Mouse (Mus musculus) midbrain, embryonic 16.5 days (tissue): ENCODE data around the gene Calml3. TPM values are rescaled to one million over a fixed set of nuclear protein-coding genes. Genes with fewer than 3 reads are reported as not detected.

Experiments used
- ATAC-seq: fragments of 200-750 bp; cut with Nextera tagmentation; 2 replicates; pipeline ENCODE4 v1.8.0; 2017; ENCODE audit warnings: moderate TSS enrichment
- H3K27ac ChIP-seq: fragments of 300-500 bp; sonication (generic); 2 replicates; pipeline ENCODE4 v1.5.1; 2014; ENCODE audit warnings: mild to moderate bottlenecking, low read length, mixed read lengths
- H3K27me3 ChIP-seq: fragments of 300-500 bp; sonication (generic); 2 replicates; pipeline ENCODE4 v1.6.1; 2014; ENCODE audit warnings: low read depth, low read length, mixed read lengths; ENCODE audit not compliant: control insufficient read depth, insufficient read depth
- H3K36me3 ChIP-seq: fragments of 300-500 bp; sonication (generic); 2 replicates; pipeline ENCODE4 v1.6.1; 2014; ENCODE audit warnings: mild to moderate bottlenecking, low read length, moderate library complexity, mixed read lengths; ENCODE audit not compliant: control insufficient read depth, insufficient read depth
- H3K4me1 ChIP-seq: fragments of 300-500 bp; sonication (generic); 2 replicates; pipeline ENCODE4 v1.6.1; 2014; ENCODE audit warnings: mild to moderate bottlenecking, low read length, mixed read lengths; ENCODE audit not compliant: control insufficient read depth, insufficient read depth
- H3K4me2 ChIP-seq: fragments of 300-500 bp; sonication (generic); 2 replicates; pipeline ENCODE4 v1.6.1; 2014; ENCODE audit warnings: mild to moderate bottlenecking, low read length, mixed read lengths
- H3K4me3 ChIP-seq: fragments of 300-500 bp; sonication (generic); 2 replicates; pipeline ENCODE4 v1.5.1; 2014; ENCODE audit warnings: low read depth, mild to moderate bottlenecking, low read length, moderate library complexity, mixed read lengths
- H3K9ac ChIP-seq: fragments of 300-500 bp; sonication (generic); 2 replicates; pipeline ENCODE4 v1.6.1; 2014; ENCODE audit warnings: low read depth, low read length, mixed read lengths
- H3K9me3 ChIP-seq: fragments of 300-500 bp; sonication (generic); replicated peaks from 2 replicates; pipeline ENCODE4 v1.6.1; 2014; ENCODE audit warnings: mild to moderate bottlenecking, low read length, mixed read lengths; ENCODE audit not compliant: control insufficient read depth, poor library complexity, severe bottlenecking
- WGBS: fragments of 180-500 bp; shearing (Covaris S2); extraction: QIAGEN DNeasy Blood & Tissue Kit; methylation state at CpG from one replicate; pipeline ENCODE4 v1.1.7; 2014; 5-methylcytosine and 5-hydroxymethylcytosine counted together
- polyA plus RNA-seq: library from polyadenylated mRNA; unstranded; fragments of >200 nt; fragmentation: Nextera tagmentation; extraction: Ambion mirVana; gene quantifications from 2 replicates; pipeline ENCODE4 v1.2.1, GENCODE M21; 2015

Gene Calml3
- polyA plus RNA-seq, 1 experiment from 2014 or later, result not detected

DNA sequence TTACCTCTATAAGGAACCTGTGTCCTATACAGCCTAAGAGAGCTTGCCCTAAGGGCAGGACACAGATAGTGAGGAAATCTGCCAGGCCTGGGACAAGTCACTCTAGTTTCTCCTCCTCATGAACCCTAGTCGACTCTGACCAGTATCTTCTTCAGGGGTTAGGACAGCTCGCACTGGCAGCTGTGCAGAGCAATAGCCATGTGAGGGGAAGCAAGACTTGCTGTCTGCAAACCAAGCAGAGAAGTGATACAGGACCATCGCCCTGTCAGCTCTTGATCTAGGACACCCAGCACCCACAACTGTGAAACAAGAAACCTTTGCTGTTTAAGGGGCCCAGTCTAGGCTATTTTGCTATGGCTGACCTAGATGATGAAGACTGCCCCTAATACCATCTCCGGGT, 29.1 kb downstream of the Calml3 start:
- no peaks in the 10 kb centered on the region for H3K36me3 ChIP-seq
- no peaks in the 10 kb centered on the region for H3K4me1 ChIP-seq
- no peaks in the 10 kb centered on the region for H3K27me3 ChIP-seq
- H3K9ac ChIP-seq, result no peak overlapping the region
- H3K4me3 ChIP-seq, result no peak overlapping the region
- H3K27ac ChIP-seq, result no peak overlapping the region
- WGBS, result 78% methylated on average over 4 of the region's 4 CpGs
- H3K9me3 ChIP-seq, result no peaks in the 10 kb centered on the region
- no peak for ATAC-seq
- H3K4me2 ChIP-seq, result no peak overlapping the region

DNA sequence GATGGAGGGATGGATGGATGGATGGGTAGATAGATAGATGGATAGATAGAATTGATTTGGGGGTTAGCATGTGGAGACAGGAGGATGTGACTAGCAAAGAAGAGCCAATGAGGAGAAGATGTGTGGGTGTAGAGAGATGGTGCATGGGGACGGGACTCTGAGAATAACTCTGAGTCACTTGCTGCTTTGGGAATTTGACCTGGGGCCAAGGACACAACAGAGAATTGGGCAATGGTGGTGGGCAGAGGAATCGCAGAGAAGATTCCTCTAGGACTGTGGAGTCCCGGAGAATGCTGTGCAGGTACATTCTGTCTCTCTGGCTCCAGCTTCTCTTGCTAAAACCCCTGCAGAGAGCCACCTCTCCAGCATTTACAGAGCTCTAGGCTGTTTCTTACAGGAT, 29.8 kb downstream of the Calml3 start:
- Histone ChIP-seq H3K27me3 (no peaks in the 10 kb centered on the region), H3K4me1 (no peaks in the 10 kb centered on the region), H3K36me3 (no peaks in the 10 kb centered on the region), H3K4me3 (no peak overlapping the region), H3K4me2 (no peak overlapping the region), H3K9me3 (no peaks in the 10 kb centered on the region), H3K9ac (no peak overlapping the region), H3K27ac (no peak overlapping the region)
- no peak for ATAC-seq
- WGBS, result 90% methylated on average over 3 of the region's 3 CpGs

DNA sequence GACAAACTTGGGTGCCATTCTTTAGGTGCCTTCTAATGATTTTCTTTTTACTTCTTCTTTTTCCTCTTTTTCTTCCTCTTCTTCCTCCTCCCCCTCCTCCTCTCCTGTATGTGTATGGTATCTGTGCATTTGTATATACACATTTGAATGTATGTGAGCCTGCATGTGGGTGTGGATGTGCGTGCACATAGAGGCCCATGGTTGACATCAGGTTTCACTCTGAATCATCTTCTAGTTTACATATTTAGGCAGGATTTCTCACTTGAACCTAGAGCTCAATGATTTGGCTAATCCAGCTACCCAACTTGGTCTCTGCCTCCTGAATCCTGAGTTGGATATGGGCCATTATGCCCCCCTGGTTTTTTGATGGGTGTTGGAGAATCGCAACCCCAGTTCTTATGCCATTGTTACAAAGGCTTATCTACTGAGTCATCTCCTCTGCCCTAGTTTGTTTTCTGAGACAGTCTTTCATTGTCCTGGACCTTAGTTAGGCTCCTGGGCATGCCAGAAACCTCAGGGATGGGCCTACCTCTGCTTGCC, 30.9 kb downstream of the Calml3 start:
- WGBS, result 96% methylated on average over 2 of the region's 2 CpGs
- Histone ChIP-seq H3K27ac (no peak overlapping the region), H3K4me3 (no peak overlapping the region), H3K9me3 (no peaks in the 10 kb centered on the region), H3K4me1 (no peaks in the 10 kb centered on the region), H3K36me3 (no peaks in the 10 kb centered on the region), H3K9ac (no peak overlapping the region), H3K4me2 (no peak overlapping the region), H3K27me3 (no peaks in the 10 kb centered on the region)
- ATAC-seq, result no peak

DNA sequence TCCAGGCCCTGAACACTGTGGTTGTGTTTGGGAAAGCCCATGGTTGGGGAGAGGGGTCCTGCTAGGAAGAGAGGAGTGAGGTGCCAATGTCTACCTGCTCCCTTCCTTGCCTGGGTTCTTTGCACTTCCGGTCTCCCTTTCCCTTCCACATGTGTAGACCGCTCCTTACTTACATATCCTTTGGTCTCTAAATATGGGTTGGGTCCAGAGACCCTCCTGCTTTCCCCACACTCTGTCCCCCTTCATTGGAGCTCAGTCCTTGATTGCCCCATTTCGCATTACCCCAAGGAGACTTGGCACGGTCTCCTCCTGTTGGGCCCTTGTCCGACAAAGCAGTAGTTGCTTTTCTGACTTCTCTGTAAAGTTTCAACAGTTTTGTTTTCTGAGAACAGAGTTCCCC, 32.9 kb downstream of the Calml3 start:
- H3K27me3 ChIP-seq, result no peaks in the 10 kb centered on the region
- 95% methylated on average over 5 of the region's 5 CpGs for WGBS
- no peaks in the 10 kb centered on the region for H3K36me3 ChIP-seq
- no peak overlapping the region for H3K27ac ChIP-seq
- no peak overlapping the region for H3K9ac ChIP-seq
- H3K4me1 ChIP-seq, result no peaks in the 10 kb centered on the region
- H3K4me3 ChIP-seq, result no peak overlapping the region
- H3K9me3 ChIP-seq, result no peaks in the 10 kb centered on the region
- ATAC-seq, result no peak
- no peak overlapping the region for H3K4me2 ChIP-seq

DNA sequence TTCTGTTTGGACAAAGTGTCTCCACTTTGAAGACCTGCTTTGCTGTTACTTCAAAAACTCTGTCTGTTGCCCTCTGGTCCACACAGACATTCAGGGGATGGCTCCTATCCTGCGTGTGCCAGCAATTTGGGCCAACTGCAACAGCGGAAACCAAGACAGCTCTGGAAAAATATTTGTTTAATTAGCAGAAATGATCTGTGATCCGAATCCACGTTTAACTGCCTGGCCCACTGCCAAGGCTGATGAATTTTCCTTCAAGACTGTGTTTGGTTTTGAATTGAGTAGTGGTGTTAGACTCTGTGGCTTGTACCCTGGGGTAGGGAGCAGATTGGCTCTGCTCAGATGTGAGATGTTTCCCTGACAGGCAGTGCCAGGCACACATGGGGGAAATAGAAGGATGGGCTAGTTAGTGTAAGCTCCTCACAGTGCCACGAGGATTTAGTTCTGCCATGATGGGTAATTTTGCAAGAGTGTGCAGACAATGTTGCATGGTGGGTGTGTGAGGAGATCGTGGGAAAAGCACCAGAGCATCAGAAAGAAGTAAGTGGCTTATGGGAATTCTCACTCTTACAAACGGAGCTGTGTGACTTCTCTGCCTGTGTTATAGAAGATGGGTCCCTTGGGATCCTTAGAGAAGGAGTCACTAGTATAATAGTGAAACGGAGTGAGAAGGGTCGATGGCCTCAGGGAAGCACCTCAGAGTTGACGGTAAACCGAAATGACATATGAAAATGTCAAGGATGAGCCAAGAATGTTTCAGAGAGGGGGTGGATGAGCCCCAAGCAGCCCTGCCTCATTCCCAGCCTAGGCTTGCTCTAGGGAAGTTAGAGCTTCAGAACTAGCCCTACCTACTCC, 33.7 kb downstream of the Calml3 start:
- Histone ChIP-seq H3K36me3 (no peaks in the 10 kb centered on the region), H3K9ac (no peak overlapping the region), H3K4me3 (no peak overlapping the region), H3K4me2 (no peak overlapping the region), H3K9me3 (no peaks in the 10 kb centered on the region), H3K4me1 (no peaks in the 10 kb centered on the region), H3K27me3 (no peaks in the 10 kb centered on the region), H3K27ac (no peak overlapping the region)
- ATAC-seq, result peak; percentile 62; the same call in 1 of the 2 replicates
- WGBS, result 77% methylated on average over 11 of the region's 11 CpGs

DNA sequence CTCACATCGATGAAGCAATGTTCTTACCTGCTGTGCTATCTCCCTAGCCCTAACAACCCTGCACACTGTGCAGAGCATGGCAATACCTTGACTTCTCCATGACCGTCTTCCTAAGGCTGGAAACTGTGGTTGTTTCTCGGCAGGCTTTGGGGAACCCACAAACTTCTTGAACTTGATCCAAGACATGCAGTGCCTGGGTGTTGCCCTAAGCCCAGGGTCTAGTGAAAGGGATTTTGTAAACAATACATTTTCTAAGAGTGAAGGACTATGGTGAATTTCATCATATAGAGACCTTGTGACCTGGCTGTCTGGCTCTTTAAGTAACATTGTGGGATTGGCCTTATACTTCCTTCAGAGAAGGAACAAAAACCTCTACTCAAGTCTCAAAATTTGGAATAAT, 34.6 kb downstream of the Calml3 start:
- ATAC-seq, result no peak
- 93% methylated on average over 3 of the region's 3 CpGs for WGBS
- Histone ChIP-seq H3K27ac (no peak overlapping the region), H3K4me2 (no peak overlapping the region), H3K9me3 (no peaks in the 10 kb centered on the region), H3K9ac (no peak overlapping the region), H3K27me3 (no peaks in the 10 kb centered on the region), H3K36me3 (no peaks in the 10 kb centered on the region), H3K4me1 (no peaks in the 10 kb centered on the region), H3K4me3 (no peak overlapping the region)

DNA sequence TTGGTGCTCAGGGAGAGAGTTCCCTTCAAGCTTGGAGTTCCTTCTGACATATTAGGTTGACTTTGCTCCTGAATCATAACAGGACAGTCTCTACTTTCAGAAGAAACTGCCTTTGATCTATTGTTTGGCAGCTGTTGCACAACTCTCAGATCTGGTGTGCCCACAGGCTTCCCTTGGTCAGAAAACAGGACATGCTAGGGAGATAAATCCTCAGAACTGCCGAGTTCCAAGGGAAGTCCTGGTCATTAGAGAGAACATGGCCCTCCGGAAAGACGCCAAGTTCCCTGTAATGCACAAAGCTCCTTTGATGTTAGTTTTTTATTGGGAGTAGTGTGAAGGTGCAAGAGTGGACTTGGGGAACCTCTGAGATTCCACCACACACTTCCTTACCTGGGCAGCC, 35.5 kb downstream of the Calml3 start:
- Histone ChIP-seq H3K9ac (no peak overlapping the region), H3K27ac (no peak overlapping the region), H3K9me3 (no peaks in the 10 kb centered on the region), H3K4me3 (no peak overlapping the region), H3K36me3 (no peaks in the 10 kb centered on the region), H3K4me1 (no peaks in the 10 kb centered on the region), H3K27me3 (no peaks in the 10 kb centered on the region), H3K4me2 (no peak overlapping the region)
- WGBS, result 73% methylated on average over 3 of the region's 3 CpGs
- no peak for ATAC-seq

DNA sequence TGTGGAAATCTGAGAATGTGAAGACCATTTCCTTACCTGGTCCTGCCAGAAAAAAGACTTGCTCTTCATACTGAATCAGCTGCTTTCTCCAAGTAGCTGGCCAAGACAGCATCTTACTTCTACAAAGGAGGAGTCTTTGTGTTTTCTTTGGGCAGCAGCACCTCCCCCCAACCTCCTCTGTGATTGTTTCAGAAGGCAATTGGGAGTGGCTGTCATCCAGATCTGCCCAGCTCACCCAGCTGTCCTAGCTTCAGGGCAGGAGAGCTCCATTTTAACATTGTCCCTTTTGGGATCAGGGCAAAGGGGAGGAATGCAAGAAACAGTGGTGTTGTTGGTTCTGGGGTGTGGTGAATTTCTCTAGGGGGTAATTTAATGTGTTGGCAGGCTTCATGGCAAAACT, 37.0 kb downstream of the Calml3 start:
- no peaks in the 10 kb centered on the region for H3K9me3 ChIP-seq
- no peak overlapping the region for H3K4me2 ChIP-seq
- no peak overlapping the region for H3K9ac ChIP-seq
- H3K27me3 ChIP-seq, result no peaks in the 10 kb centered on the region
- no peak overlapping the region for H3K27ac ChIP-seq
- no peak for ATAC-seq
- no peak overlapping the region for H3K4me3 ChIP-seq
- no peaks in the 10 kb centered on the region for H3K4me1 ChIP-seq
- no peaks in the 10 kb centered on the region for H3K36me3 ChIP-seq

DNA sequence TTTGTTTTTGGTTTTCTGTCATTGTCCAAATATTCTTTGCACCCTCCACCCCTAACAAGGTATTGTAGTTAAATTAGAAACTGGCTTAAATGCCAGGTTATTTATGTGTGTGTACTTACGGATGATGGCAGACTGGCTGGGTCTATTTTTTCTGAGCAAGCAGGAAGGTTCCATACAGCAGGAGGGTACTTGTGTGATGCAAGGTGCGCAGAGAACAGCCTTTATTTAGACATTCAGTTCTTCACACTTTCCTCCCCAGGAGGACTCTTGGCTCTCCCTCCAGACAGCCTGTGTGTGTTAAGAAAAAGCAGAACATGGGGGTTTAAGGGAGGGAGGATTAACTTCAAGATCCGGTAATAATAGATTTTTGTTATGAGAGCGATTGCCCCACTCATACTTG, 38.3 kb downstream of the Calml3 start:
- H3K4me1 ChIP-seq, result no peaks in the 10 kb centered on the region
- no peak overlapping the region for H3K4me3 ChIP-seq
- H3K36me3 ChIP-seq, result no peaks in the 10 kb centered on the region
- ATAC-seq, result no peak
- 92% methylated on average over 4 of the region's 4 CpGs for WGBS
- H3K9ac ChIP-seq, result no peak overlapping the region
- H3K27me3 ChIP-seq, result no peaks in the 10 kb centered on the region
- H3K4me2 ChIP-seq, result no peak overlapping the region
- no peak overlapping the region for H3K27ac ChIP-seq
- H3K9me3 ChIP-seq, result no peaks in the 10 kb centered on the region
